Mouse (Mus musculus): Measurements from ENCODE around the gene Srgn. TPM values are rescaled to one million over a fixed set of nuclear protein-coding genes. Genes with fewer than 3 reads are reported as not detected.

The Srgn gene
- total and polyA plus RNA-seq, 3 experiments: 92.7 to 700 (median 463) TPM

DNA sequence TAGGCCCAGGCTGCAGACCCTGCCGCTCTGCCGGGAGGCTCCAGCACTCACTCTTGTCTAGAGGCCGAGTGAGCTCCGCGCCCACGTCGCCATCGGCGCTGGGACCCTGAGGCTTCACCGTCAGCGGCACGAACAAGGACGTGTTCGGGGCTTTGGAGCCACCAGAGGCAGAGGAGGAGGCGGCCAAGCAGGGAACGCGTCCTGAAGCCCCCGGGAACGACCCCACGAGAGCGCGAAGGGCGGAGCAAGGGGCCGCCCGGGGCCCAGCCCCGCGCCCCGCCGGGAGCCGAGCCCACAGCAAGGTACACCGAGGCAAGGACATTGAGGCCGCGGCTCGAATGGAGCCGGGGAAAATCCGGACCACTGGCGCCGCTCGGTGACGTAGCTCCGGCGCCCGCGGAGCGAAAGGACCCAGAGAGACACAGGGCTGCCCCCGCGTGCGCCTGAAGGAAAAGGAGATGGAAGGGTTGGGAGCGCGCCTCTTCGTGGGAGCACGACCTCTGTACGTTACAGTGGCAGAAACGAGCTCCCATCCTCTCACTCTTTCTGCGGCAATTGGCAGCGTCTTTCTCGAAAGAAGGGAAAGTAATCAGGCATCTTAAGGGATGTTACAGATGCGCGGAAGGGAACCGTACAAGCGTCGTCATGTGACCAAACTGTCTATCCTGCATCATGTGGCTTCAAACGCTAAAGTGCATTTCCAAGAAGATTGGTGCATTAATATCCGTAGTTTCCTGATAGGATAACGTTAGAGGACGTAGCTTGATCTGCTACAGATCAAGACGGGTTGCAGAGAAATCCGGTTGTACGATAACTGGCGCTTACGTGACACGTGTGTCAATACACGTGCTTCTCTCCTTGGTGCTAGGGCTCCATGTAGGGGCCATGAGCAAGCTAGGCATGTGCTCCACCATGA lies 77.6 kb downstream of the Srgn start, which contains the start of the genes 4930507D05Rik and Supv3l1:
Gene 4930507D05Rik, plus strand, starts transcription at position 126 of the 916 bp plus-strand sequence.
Gene Supv3l1, minus strand, starts transcription at position 375 of the 916 bp plus-strand sequence.
- Histone ChIP-seq H3K27me3 (ENCODE audit: insufficient read depth, low read length) (no peaks in the 10 kb centered on the region), H3K36me3 (replicated peaks) (peaks cover 54% of the 10 kb centered on the region), H3K9me3 (replicated peaks) (no peaks in the 10 kb centered on the region), H3K4me3 (ENCODE audit: low read depth, low read length) (peak within 1 kb of the TSS; percentile 88), H3K4me1 (ENCODE audit: insufficient read depth, low read depth, low read length) (peaks cover 36% of the 10 kb centered on the region)
- DNase-seq (ENCODE audit: low spot score) (peak; percentile 26), ATAC-seq (ENCODE audit: extremely low read depth, insufficient number of reproducible peaks, low FRiP score, poor library complexity, severe bottlenecking) (peak; percentile 63)
- TF ChIP-seq CTCF (IDR thresholded peaks at IDR 0.05; ENCODE audit: low read depth, low read length): no peak
- TF ChIP-seq POLR2AphosphoS5 (IDR thresholded peaks at IDR 0.05; ENCODE audit: insufficient replicate concordance, low read depth, low read length): no peak
- no peak for TF ChIP-seq GATA1 (IDR thresholded peaks at IDR 0.05; ENCODE audit: borderline replicate concordance, low read length)
- TF ChIP-seq GATA2 (IDR thresholded peaks at IDR 0.05; ENCODE audit: borderline replicate concordance, low read depth, low read length): no peak
- TF ChIP-seq TAL1 (conservative IDR thresholded peaks at IDR 0.05; ENCODE audit: low read depth, low read length): no peak

Other genes starting within 250 kb of the Srgn start
- 116 and 119 TPM in 2 replicates for gene Hk1, start 147.5 kb downstream of the Srgn start, total RNA-seq (2014; fragmentation: Nextera tagmentation)
- 205 and 245 TPM in 2 replicates for gene Hk1, start 147.5 kb downstream of the Srgn start, total RNA-seq (2017)
- 444 and 447 TPM in 2 replicates for gene Hk1, start 147.5 kb downstream of the Srgn start, polyA plus RNA-seq (2012)
- gene Hkdc1, start 105.0 kb downstream of the Srgn start, total RNA-seq (2014; fragmentation: Nextera tagmentation): not detected in 2 replicates
- 0.05 and 0.06 TPM in 2 replicates for gene Hkdc1, start 105.0 kb downstream of the Srgn start, total RNA-seq (2017)
- 0.02 TPM in 1 of 2 replicates, not detected in the other for gene Hkdc1, start 105.0 kb downstream of the Srgn start, polyA plus RNA-seq (2012)
- 0.39 TPM in 1 of 2 replicates, not detected in the other for gene 4930507D05Rik, start 78.0 kb downstream of the Srgn start, total RNA-seq (2014; fragmentation: Nextera tagmentation)
- 0.27 and 0.29 TPM in 2 replicates for gene 4930507D05Rik, start 78.0 kb downstream of the Srgn start, total RNA-seq (2017)
- gene 4930507D05Rik, start 78.0 kb downstream of the Srgn start, polyA plus RNA-seq (2012): 0.07 and 0.19 TPM in 2 replicates
- 24.1 and 34.2 TPM in 2 replicates for gene Supv3l1, start 77.7 kb downstream of the Srgn start, total RNA-seq (2014; fragmentation: Nextera tagmentation)
- 26.4 and 27.0 TPM in 2 replicates for gene Supv3l1, start 77.7 kb downstream of the Srgn start, total RNA-seq (2017)
- 14.2 and 23.0 TPM in 2 replicates for gene Supv3l1, start 77.7 kb downstream of the Srgn start, polyA plus RNA-seq (2012)
- 63.4 and 79.5 TPM in 2 replicates for gene Vps26a, start 40.6 kb downstream of the Srgn start, total RNA-seq (2014; fragmentation: Nextera tagmentation)
- gene Vps26a, start 40.6 kb downstream of the Srgn start, total RNA-seq (2017): 134 and 165 TPM in 2 replicates
- 5.1 and 10.3 TPM in 2 replicates for gene Vps26a, start 40.6 kb downstream of the Srgn start, polyA plus RNA-seq (2012)
- 51.4 and 51.5 TPM in 2 replicates for gene Kif1bp, start 51.0 kb upstream of the Srgn start, total RNA-seq (2014; fragmentation: Nextera tagmentation)
- 60.1 and 60.9 TPM in 2 replicates for gene Kif1bp, start 51.0 kb upstream of the Srgn start, total RNA-seq (2017)
- gene Kif1bp, start 51.0 kb upstream of the Srgn start, polyA plus RNA-seq (2012): 10.9 and 14.9 TPM in 2 replicates
- gene Ddx21, start 74.8 kb upstream of the Srgn start, total RNA-seq (2014; fragmentation: Nextera tagmentation): 77.7 and 85.9 TPM in 2 replicates
- gene Ddx21, start 74.8 kb upstream of the Srgn start, total RNA-seq (2017): 66.7 and 81.1 TPM in 2 replicates
- gene Ddx21, start 74.8 kb upstream of the Srgn start, polyA plus RNA-seq (2012): 68.0 and 74.3 TPM in 2 replicates
- 67.5 and 76.6 TPM in 2 replicates for gene Ddx50, start 123.8 kb upstream of the Srgn start, total RNA-seq (2014; fragmentation: Nextera tagmentation)
- gene Ddx50, start 123.8 kb upstream of the Srgn start, total RNA-seq (2017): 54.3 and 58.0 TPM in 2 replicates
- gene Ddx50, start 123.8 kb upstream of the Srgn start, polyA plus RNA-seq (2012): 34.5 and 35.4 TPM in 2 replicates
- 0.78 TPM in 1 of 2 replicates, not detected in the other for gene Stox1, start 198.7 kb upstream of the Srgn start, total RNA-seq (2014; fragmentation: Nextera tagmentation)
- gene Stox1, start 198.7 kb upstream of the Srgn start, total RNA-seq (2017): 0.16 TPM in 1 of 2 replicates, not detected in the other
- gene Stox1, start 198.7 kb upstream of the Srgn start, polyA plus RNA-seq (2012): not detected in 2 replicates

Data from G1E (cell line).